Mouse (Mus musculus) B cell, adult 2 months (primary cell): Measurements from ENCODE around the gene Scfd2.

ENCODE experiments used
- DNase-seq, 2 experiments: peaks; one replicate each; pipeline ENCODE4 v3.0.0; 2022

Scfd2 gene

GRCm38 (mm10) chr5:74164547-74164946 is 367.0 kb downstream of the Scfd2 start:
- DNase-seq: no peak

GRCm38 (mm10) chr5:74163141-74163540 is 368.4 kb downstream of the Scfd2 start:
- DNase-seq: no peak

- no peak for DNase-seq
These were observed 369.5 kb downstream of the Scfd2 start for GRCm38 (mm10) chr5:74162013-74162412.

GRCm38 (mm10) chr5:74161297-74161926 is 370.1 kb downstream of the Scfd2 start:
- DNase-seq: no peak

- no peak for DNase-seq
These were observed 371.2 kb downstream of the Scfd2 start for GRCm38 (mm10) chr5:74160349-74160748.

GRCm38 (mm10) chr5:74159906-74160305 is 371.7 kb downstream of the Scfd2 start:
- DNase-seq: no peak

- no peak for DNase-seq
These were observed 372.5 kb downstream of the Scfd2 start for GRCm38 (mm10) chr5:74158929-74159632.

- DNase-seq: no peak
These were observed 375.7 kb downstream of the Scfd2 start for GRCm38 (mm10) chr5:74155860-74156351.
